Mouse (Mus musculus) intestine, embryonic 14.5 days (tissue): ENCODE measurements around the gene Serpina12. TPM values are rescaled to one million over a fixed set of nuclear protein-coding genes. Genes with fewer than 3 reads are reported as not detected.

Source experiments
- ATAC-seq: fragments of 200-750 bp; cut with Nextera tagmentation; replicated peaks from 2 replicates; pipeline ENCODE4 v1.8.0; 2017; ENCODE audit warnings: low read depth, moderate number of reproducible peaks, moderate TSS enrichment, moderate library complexity; ENCODE audit not compliant: low FRiP score, low TSS enrichment
- DNase-seq: peaks from one replicate; pipeline ENCODE4 v3.0.0-alpha.2; 2018; ENCODE audit warnings: low spot score
- H3K27ac ChIP-seq: fragments of 300-500 bp; sonication (generic); 2 replicates; pipeline ENCODE4 v1.5.1; 2014; ENCODE audit warnings: low read depth, mild to moderate bottlenecking, control low read depth
- H3K27me3 ChIP-seq: fragments of 300-500 bp; sonication (generic); replicated peaks from 2 replicates; pipeline ENCODE4 v1.6.1; 2014; ENCODE audit warnings: low read length, control low read depth; ENCODE audit not compliant: control insufficient read depth, insufficient read depth
- H3K36me3 ChIP-seq: fragments of 300-500 bp; sonication (generic); 2 replicates; pipeline ENCODE4 v1.6.1; 2014; ENCODE audit warnings: low read length, control low read depth; ENCODE audit not compliant: control insufficient read depth, insufficient read depth
- H3K4me1 ChIP-seq: fragments of 300-500 bp; sonication (generic); replicated peaks from 2 replicates; pipeline ENCODE4 v1.6.1; 2014; ENCODE audit warnings: low read length, control low read depth, mixed read lengths; ENCODE audit not compliant: control insufficient read depth, insufficient read depth
- H3K4me2 ChIP-seq: fragments of 300-500 bp; sonication (generic); 2 replicates; pipeline ENCODE4 v1.6.1; 2014; ENCODE audit warnings: low read length
- H3K4me3 ChIP-seq: fragments of 300-500 bp; sonication (generic); 2 replicates; pipeline ENCODE4 v1.5.1; 2014; ENCODE audit warnings: low read depth, low read length, control low read depth, mixed read lengths
- H3K9ac ChIP-seq: fragments of 300-500 bp; sonication (generic); 2 replicates; pipeline ENCODE4 v1.6.1; 2014; ENCODE audit warnings: mild to moderate bottlenecking, low read length
- H3K9me3 ChIP-seq: fragments of 300-500 bp; sonication (generic); 2 replicates; pipeline ENCODE4 v1.6.1; 2016; ENCODE audit warnings: low read length, control low read depth; ENCODE audit not compliant: control insufficient read depth
- WGBS: fragments of 180-500 bp; shearing (Covaris S2); extraction: QIAGEN DNeasy Blood & Tissue Kit; methylation state at CpG from one replicate; pipeline ENCODE4 v1.1.7; 2014; 5-methylcytosine and 5-hydroxymethylcytosine counted together
- polyA plus RNA-seq: library from polyadenylated mRNA; unstranded; fragments of >200 nt; fragmentation: Nextera tagmentation; extraction: Ambion mirVana; gene quantifications from 2 replicates; pipeline ENCODE4 v1.2.1, GENCODE M21; 2014

Gene Serpina12
- not detected in 2 replicates for polyA plus RNA-seq

DNA sequence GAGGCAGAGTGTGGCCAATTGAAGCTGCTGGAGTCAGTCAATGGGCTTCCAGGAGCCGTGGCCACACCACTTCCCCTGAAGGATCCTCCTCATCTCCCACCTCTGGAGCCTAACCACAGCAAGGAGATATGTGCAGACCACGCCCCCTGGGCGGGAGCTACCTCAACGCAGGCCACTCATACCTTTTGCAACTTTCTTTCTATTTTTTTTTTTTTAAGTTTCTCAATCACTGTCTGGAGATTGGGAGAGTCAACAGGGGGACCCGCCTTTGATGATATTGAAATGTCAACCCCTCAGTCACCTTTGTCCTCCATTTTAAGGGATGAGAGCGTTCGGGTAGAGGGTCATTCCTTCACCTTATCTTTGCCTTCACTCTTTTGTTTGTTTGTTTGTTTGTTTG, at the start of gene Serpina12:
TSS of gene Serpina12 (minus strand) at position 101 of the 400 bp plus-strand sequence.
- ATAC-seq (no peak), DNase-seq (no peak)
- Histone ChIP-seq H3K27ac (no peak within 1 kb of the TSS), H3K4me2 (no peak within 1 kb of the TSS), H3K36me3 (no peaks in the 10 kb centered on the region), H3K27me3 (no peaks in the 10 kb centered on the region), H3K4me1 (no peaks in the 10 kb centered on the region), H3K9ac (no peak within 1 kb of the TSS), H3K9me3 (no peaks in the 10 kb centered on the region), H3K4me3 (no peak within 1 kb of the TSS)
- 82% methylated on average over 7 of the region's 7 CpGs for WGBS

DNA sequence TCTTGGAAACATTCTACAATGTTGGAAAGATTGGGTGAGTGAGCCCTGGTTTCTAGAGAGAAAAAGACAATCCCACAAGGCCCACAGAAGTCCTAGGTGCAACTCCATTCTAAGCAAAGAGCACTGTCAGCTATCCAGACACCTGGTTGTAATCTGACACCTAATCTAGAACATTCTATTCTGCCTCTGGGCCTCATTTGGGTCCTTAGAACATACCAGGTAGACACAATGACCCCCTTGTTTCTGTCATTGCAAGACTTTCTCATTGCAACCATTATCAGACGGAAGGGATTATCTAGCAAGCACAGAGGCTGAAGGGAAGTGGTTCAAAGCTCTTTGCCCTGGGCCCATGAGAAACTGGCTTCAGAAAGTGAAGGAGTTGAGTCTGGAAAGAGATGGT, 47.1 kb upstream of the Serpina12 start:
- Histone ChIP-seq H3K9ac (no peak overlapping the region), H3K9me3 (no peaks in the 10 kb centered on the region), H3K27ac (no peak overlapping the region), H3K4me2 (no peak overlapping the region), H3K4me1 (no peaks in the 10 kb centered on the region), H3K27me3 (no peaks in the 10 kb centered on the region), H3K4me3 (no peak overlapping the region), H3K36me3 (no peaks in the 10 kb centered on the region)
- whole genome bisulfite sequencing: 88% methylated on average over 1 of the region's 1 CpGs
- ATAC-seq (no peak), DNase-seq (no peak)

GRCm38 (mm10) chr12:104090119-104090518, 45.9 kb upstream of the Serpina12 start:
- no peak for ATAC-seq
- no peaks in the 10 kb centered on the region for H3K27me3 ChIP-seq
- no peaks in the 10 kb centered on the region for H3K4me1 ChIP-seq

GRCm38 (mm10) chr12:104072286-104072685, 28.0 kb upstream of the Serpina12 start:
- Histone ChIP-seq H3K36me3 (no peaks in the 10 kb centered on the region), H3K9ac (no peak overlapping the region), H3K4me2 (no peak overlapping the region), H3K27me3 (no peaks in the 10 kb centered on the region), H3K9me3 (no peaks in the 10 kb centered on the region), H3K27ac (no peak overlapping the region), H3K4me1 (no peaks in the 10 kb centered on the region), H3K4me3 (no peak overlapping the region)
- ATAC-seq: no peak
- 70% methylated on average over 5 of the region's 5 CpGs for WGBS
- no peak for DNase-seq

More at GRCm38 (mm10) chr12:104090119-104090518, 45.9 kb upstream of the Serpina12 start:
- Histone ChIP-seq H3K9me3 (no peaks in the 10 kb centered on the region), H3K4me2 (no peak overlapping the region), H3K9ac (no peak overlapping the region), H3K27ac (no peak overlapping the region), H3K4me3 (no peak overlapping the region), H3K36me3 (no peaks in the 10 kb centered on the region)
- DNase-seq: no peak
- 78% methylated on average over 2 of the region's 2 CpGs for WGBS

DNA sequence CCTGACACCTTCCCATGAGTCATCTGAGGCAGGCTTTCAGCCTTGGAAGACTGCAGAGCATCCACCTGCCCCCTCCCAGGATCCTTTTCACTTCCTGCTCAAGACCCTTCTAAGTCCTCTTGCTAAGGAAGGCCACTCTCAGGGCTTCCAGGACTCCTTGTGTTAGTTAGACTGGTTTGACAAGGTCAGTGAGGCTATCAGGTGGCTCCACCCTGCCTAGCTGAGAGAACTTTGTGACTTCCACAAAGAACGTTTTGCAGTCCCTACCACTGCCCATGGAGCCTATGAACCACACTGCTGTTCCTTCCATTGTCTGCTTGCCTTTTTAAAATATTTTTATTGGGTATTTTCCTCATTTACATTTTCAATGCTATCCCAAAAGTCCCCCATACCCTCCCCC, 27.5 kb upstream of the Serpina12 start:
- H3K4me2 ChIP-seq: no peak overlapping the region
- no peaks in the 10 kb centered on the region for H3K36me3 ChIP-seq
- WGBS: 12% methylated on average over 1 of the region's 1 CpGs
- no peak overlapping the region for H3K4me3 ChIP-seq
- ATAC-seq (no peak), DNase-seq (no peak)
- H3K9ac ChIP-seq: no peak overlapping the region
- no peaks in the 10 kb centered on the region for H3K9me3 ChIP-seq
- no peak overlapping the region for H3K27ac ChIP-seq
- H3K27me3 ChIP-seq: no peaks in the 10 kb centered on the region
- no peaks in the 10 kb centered on the region for H3K4me1 ChIP-seq

- Histone ChIP-seq H3K27me3 (no peaks in the 10 kb centered on the region), H3K4me1 (no peaks in the 10 kb centered on the region), H3K4me3 (no peak overlapping the region), H3K27ac (no peak overlapping the region), H3K9me3 (no peaks in the 10 kb centered on the region), H3K4me2 (no peak overlapping the region), H3K36me3 (no peaks in the 10 kb centered on the region), H3K9ac (no peak overlapping the region)
- WGBS: 13% methylated on average over 2 of the region's 2 CpGs
- DNase-seq (peak; percentile 92), ATAC-seq (0 out of 2 replicates have a peak, but pooled peaks have one; percentile 50)
Measured at GRCm38 (mm10) chr12:104069620-104070019, 25.4 kb upstream of the Serpina12 start.

- ATAC-seq: 0 out of 2 replicates have a peak, but pooled peaks have one; percentile 37
- 34% methylated on average over 4 of the region's 4 CpGs for WGBS
- Histone ChIP-seq H3K9ac (0 out of 2 replicates have a peak overlapping the region, but pooled peaks have one; percentile 8), H3K27ac (no peak overlapping the region; the same call in 1 of the 2 replicates), H3K4me1 (no peaks in the 10 kb centered on the region), H3K36me3 (no peaks in the 10 kb centered on the region), H3K4me2 (peak overlapping the region; percentile 40), H3K4me3 (peak overlapping the region; percentile 18; the same call in 1 of the 2 replicates), H3K27me3 (no peaks in the 10 kb centered on the region), H3K9me3 (no peaks in the 10 kb centered on the region)
- DNase-seq: no peak
Measured at GRCm38 (mm10) chr12:104067549-104067948, 23.3 kb upstream of the Serpina12 start.

DNA sequence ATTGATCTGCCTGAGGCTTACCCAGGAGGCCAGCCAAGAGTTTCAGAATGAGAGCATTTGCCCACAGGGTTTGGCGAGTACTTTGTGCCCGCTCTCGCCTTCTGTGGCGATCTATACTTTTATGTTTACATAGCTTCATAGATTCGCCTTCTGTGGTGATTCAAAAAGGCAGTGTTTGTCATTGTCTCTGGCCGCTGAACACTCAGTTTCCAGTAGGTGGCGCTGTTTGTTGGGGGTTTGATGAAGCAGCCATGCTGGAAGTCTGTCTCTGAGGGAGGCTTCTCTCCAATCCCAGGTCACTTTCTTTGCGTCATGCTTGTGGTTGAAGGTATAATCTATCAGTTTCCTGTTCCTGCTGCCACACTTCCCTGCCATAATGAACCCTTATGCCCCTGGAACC, 22.0 kb upstream of the Serpina12 start:
- no peak for ATAC-seq
- Histone ChIP-seq H3K27ac (no peak overlapping the region), H3K9me3 (no peaks in the 10 kb centered on the region), H3K4me3 (no peak overlapping the region), H3K36me3 (no peaks in the 10 kb centered on the region), H3K4me1 (no peaks in the 10 kb centered on the region), H3K9ac (no peak overlapping the region), H3K27me3 (no peaks in the 10 kb centered on the region), H3K4me2 (no peak overlapping the region)
- 20% methylated on average over 8 of the region's 8 CpGs for WGBS
- peak; percentile 80 for DNase-seq

DNA sequence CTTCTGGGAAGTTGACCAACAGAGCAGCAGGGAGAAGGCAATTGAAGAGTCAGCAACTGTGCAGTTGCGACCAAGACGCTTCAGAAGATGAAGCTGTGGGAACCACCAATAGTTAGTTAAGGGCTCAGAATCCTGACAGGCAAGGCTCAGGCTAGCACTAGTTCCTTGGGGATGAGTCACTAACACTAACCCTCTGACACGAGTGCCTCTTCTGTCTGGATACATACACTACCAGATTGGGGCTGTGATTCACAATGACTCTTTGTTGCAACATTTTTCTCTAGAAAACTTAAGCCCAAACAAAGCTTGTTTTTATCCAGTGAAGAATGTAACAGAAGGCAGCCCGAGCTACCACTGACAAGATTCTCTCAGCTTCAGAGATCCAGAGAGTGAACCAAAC, 20.8 kb upstream of the Serpina12 start:
- H3K9ac ChIP-seq: no peak overlapping the region
- H3K4me1 ChIP-seq: no peaks in the 10 kb centered on the region
- DNase-seq: no peak
- no peaks in the 10 kb centered on the region for H3K27me3 ChIP-seq
- H3K4me2 ChIP-seq: no peak overlapping the region
- no peaks in the 10 kb centered on the region for H3K36me3 ChIP-seq
- ATAC-seq: no peak
- WGBS: 77% methylated on average over 4 of the region's 4 CpGs
- H3K27ac ChIP-seq: no peak overlapping the region
- no peak overlapping the region for H3K4me3 ChIP-seq
- no peaks in the 10 kb centered on the region for H3K9me3 ChIP-seq
